Mouse (Mus musculus): ENCODE measurements around the gene Ccnf. TPM values are rescaled to one million over a fixed set of nuclear protein-coding genes. Genes with fewer than 3 reads are reported as not detected.

Ccnf gene
- polyA plus RNA-seq, 1 experiment from 2014 or later = 113 TPM

GRCm38 (mm10) chr17:24220435-24221411 is 30.6 kb downstream of the Ccnf start, which contains the start of gene Tedc2:
Gene Tedc2, minus strand, starts transcription at chr17:24220851.
- Histone ChIP-seq H3K9me3 (no peaks in the 10 kb centered on the region), H3K4me1 (peaks cover 23% of the 10 kb centered on the region), H3K4me3 (peak within 1 kb of the TSS; percentile 82), H3K27ac (replicated peaks) (peak within 1 kb of the TSS; percentile 88), H3K36me3 (replicated peaks) (peaks cover 77% of the 10 kb centered on the region), H3K27me3 (replicated peaks; ENCODE audit: low read depth, poor library complexity, severe bottlenecking) (no peaks in the 10 kb centered on the region)
- peak; percentile 93 for DNase-seq (ENCODE audit: low spot score)
- 6% methylated on average over 41 of the region's 41 CpGs for WGBS

GRCm38 (mm10) chr17:24216836-24217235 is 34.4 kb downstream of the Ccnf start:
- H3K4me1 ChIP-seq = peaks cover 31% of the 10 kb centered on the region
- no peak overlapping the region for H3K4me3 ChIP-seq
- H3K27ac ChIP-seq (replicated peaks) = no peak overlapping the region
- no peaks in the 10 kb centered on the region for H3K9me3 ChIP-seq
- 63% methylated on average over 4 of the region's 4 CpGs for WGBS
- DNase-seq (ENCODE audit: low spot score) = peak; percentile 45
- H3K36me3 ChIP-seq (replicated peaks) = peaks cover 53% of the 10 kb centered on the region
- no peaks in the 10 kb centered on the region for H3K27me3 ChIP-seq (replicated peaks; ENCODE audit: low read depth, poor library complexity, severe bottlenecking)

GRCm38 (mm10) chr17:24213186-24213585 is 38.1 kb downstream of the Ccnf start:
- H3K9me3 ChIP-seq = no peaks in the 10 kb centered on the region
- DNase-seq (ENCODE audit: low spot score) = no peak
- peaks cover 48% of the 10 kb centered on the region for H3K4me1 ChIP-seq
- H3K27me3 ChIP-seq (replicated peaks; ENCODE audit: low read depth, poor library complexity, severe bottlenecking) = peaks cover 22% of the 10 kb centered on the region
- peaks cover 39% of the 10 kb centered on the region for H3K36me3 ChIP-seq (replicated peaks)
- 75% methylated on average over 6 of the region's 6 CpGs for WGBS
- no peak overlapping the region for H3K4me3 ChIP-seq
- H3K27ac ChIP-seq (replicated peaks) = no peak overlapping the region

- Histone ChIP-seq H3K36me3 (replicated peaks) (peaks cover 32% of the 10 kb centered on the region), H3K27me3 (replicated peaks; ENCODE audit: low read depth, poor library complexity, severe bottlenecking) (peaks cover 29% of the 10 kb centered on the region), H3K27ac (replicated peaks) (peak overlapping the region; percentile 92; the same call in 1 of the 2 replicates), H3K9me3 (no peaks in the 10 kb centered on the region), H3K4me1 (peaks cover 55% of the 10 kb centered on the region), H3K4me3 (peak overlapping the region; percentile 65)
- DNase-seq (ENCODE audit: low spot score) = no peak
- WGBS = 26% methylated on average over 5 of the region's 5 CpGs
Observed at GRCm38 (mm10) chr17:24212441-24213018, 38.8 kb downstream of the Ccnf start.

- no peaks in the 10 kb centered on the region for H3K9me3 ChIP-seq
- peak overlapping the region; percentile 92 for H3K27ac ChIP-seq (replicated peaks)
- peak; percentile 82 for DNase-seq (ENCODE audit: low spot score)
- peaks cover 36% of the 10 kb centered on the region for H3K27me3 ChIP-seq (replicated peaks; ENCODE audit: low read depth, poor library complexity, severe bottlenecking)
- WGBS = 1% methylated on average over 37 of the region's 37 CpGs
- peak overlapping the region; percentile 65 for H3K4me3 ChIP-seq
- peaks cover 25% of the 10 kb centered on the region for H3K36me3 ChIP-seq (replicated peaks)
- H3K4me1 ChIP-seq = peaks cover 60% of the 10 kb centered on the region
Observed at GRCm38 (mm10) chr17:24211631-24212440, 39.4 kb downstream of the Ccnf start.

- WGBS = 84% methylated on average over 3 of the region's 3 CpGs
- no peak for DNase-seq (ENCODE audit: low spot score)
- Histone ChIP-seq H3K27ac (replicated peaks) (peak overlapping the region; percentile 92), H3K4me1 (peaks cover 70% of the 10 kb centered on the region), H3K9me3 (no peaks in the 10 kb centered on the region), H3K36me3 (replicated peaks) (peaks cover 13% of the 10 kb centered on the region), H3K4me3 (peak overlapping the region; percentile 78), H3K27me3 (replicated peaks; ENCODE audit: low read depth, poor library complexity, severe bottlenecking) (peaks cover 45% of the 10 kb centered on the region)
Observed at GRCm38 (mm10) chr17:24210591-24210990, 40.7 kb downstream of the Ccnf start.

- peak overlapping the region; percentile 78 for H3K4me3 ChIP-seq
- H3K4me1 ChIP-seq = peaks cover 78% of the 10 kb centered on the region
- peak overlapping the region; percentile 92 for H3K27ac ChIP-seq (replicated peaks)
- H3K36me3 ChIP-seq (replicated peaks) = peaks cover 6% of the 10 kb centered on the region
- DNase-seq (ENCODE audit: low spot score) = no peak
- 70% methylated on average over 3 of the region's 3 CpGs for WGBS
- H3K9me3 ChIP-seq = no peaks in the 10 kb centered on the region
- peaks cover 45% of the 10 kb centered on the region for H3K27me3 ChIP-seq (replicated peaks; ENCODE audit: low read depth, poor library complexity, severe bottlenecking)
Observed at GRCm38 (mm10) chr17:24209916-24210240, 41.4 kb downstream of the Ccnf start.

GRCm38 (mm10) chr17:24209043-24209915 is 42.0 kb downstream of the Ccnf start, which contains the start of gene Ntn3:
Gene Ntn3, minus strand, starts transcription at chr17:24209531.
- peak; percentile 95 for DNase-seq (ENCODE audit: low spot score)
- peaks cover 45% of the 10 kb centered on the region for H3K27me3 ChIP-seq (replicated peaks; ENCODE audit: low read depth, poor library complexity, severe bottlenecking)
- H3K9me3 ChIP-seq = no peaks in the 10 kb centered on the region
- no peaks in the 10 kb centered on the region; the same call in none of the 2 replicates for H3K36me3 ChIP-seq (replicated peaks)
- H3K4me3 ChIP-seq = peak within 1 kb of the TSS; percentile 78
- peak within 1 kb of the TSS; percentile 92 for H3K27ac ChIP-seq (replicated peaks)
- peaks cover 84% of the 10 kb centered on the region for H3K4me1 ChIP-seq
- 1% methylated on average over 43 of the region's 43 CpGs for WGBS

- H3K27me3 ChIP-seq (replicated peaks; ENCODE audit: low read depth, poor library complexity, severe bottlenecking) = peaks cover 45% of the 10 kb centered on the region
- no peaks in the 10 kb centered on the region for H3K9me3 ChIP-seq
- H3K27ac ChIP-seq (replicated peaks) = peak overlapping the region; percentile 92
- WGBS = 1% methylated on average over 29 of the region's 29 CpGs
- H3K4me1 ChIP-seq = peaks cover 89% of the 10 kb centered on the region
- no peaks in the 10 kb centered on the region; the same call in 1 of the 2 replicates for H3K36me3 ChIP-seq (replicated peaks)
- peak; percentile 66 for DNase-seq (ENCODE audit: low spot score)
- peak overlapping the region; percentile 78 for H3K4me3 ChIP-seq
Observed at GRCm38 (mm10) chr17:24208641-24209042, 42.6 kb downstream of the Ccnf start.

- Histone ChIP-seq H3K4me3 (peak overlapping the region; percentile 78), H3K9me3 (no peaks in the 10 kb centered on the region), H3K36me3 (replicated peaks) (no peaks in the 10 kb centered on the region; the same call in 1 of the 2 replicates), H3K27ac (replicated peaks) (peak overlapping the region; percentile 92), H3K4me1 (peaks cover 93% of the 10 kb centered on the region), H3K27me3 (replicated peaks; ENCODE audit: low read depth, poor library complexity, severe bottlenecking) (peaks cover 45% of the 10 kb centered on the region)
- no peak for DNase-seq (ENCODE audit: low spot score)
- WGBS = 53% methylated on average over 34 of the region's 34 CpGs
Observed at GRCm38 (mm10) chr17:24207768-24208640, 43.3 kb downstream of the Ccnf start.

All from embryonic facial prominence, embryonic 10.5 days (tissue).